Comparison of ENCODE assay signal across 17 mouse cellular contexts in the genomic region with DNA sequence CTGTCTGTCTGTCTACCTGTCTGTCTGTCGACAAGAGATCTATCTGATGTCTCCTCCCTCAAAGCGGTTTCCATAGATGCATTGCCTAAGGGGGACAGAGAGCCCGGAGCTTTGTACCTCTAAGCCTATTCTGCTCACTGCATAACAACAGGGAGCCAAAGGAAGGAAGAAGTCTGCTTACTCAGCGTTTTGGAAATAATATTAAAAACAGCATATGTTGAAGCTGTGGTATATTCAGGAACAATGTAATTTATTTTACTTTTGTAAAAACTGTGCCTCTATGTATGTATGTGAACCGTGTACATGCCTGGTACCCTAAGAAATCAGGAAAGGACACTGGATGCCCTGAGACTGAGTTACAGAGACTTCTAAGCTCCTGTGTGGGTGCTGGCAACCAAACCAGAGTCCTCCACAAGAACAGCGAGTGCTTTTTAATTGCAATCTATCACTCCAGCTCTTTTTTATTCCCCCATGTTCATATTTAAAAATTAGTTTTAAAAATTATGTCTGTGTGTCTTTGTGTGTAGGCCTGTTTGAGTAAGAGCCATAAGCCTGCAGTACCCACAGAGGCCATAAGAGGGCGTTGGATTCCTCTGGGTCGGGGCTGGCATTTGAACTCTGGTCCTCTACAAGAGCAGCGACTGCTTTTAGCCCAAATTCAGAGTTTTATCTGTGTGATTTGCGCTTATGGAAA. TPM values are rescaled to one million over a fixed set of nuclear protein-coding genes. Genes with fewer than 3 reads are reported as not detected.
A peak's percentile ranks its signal among the peaks of the same experiment; 100 is the strongest.
DNase-seq lines count a peak whose midpoint lies in the region; ATAC-seq and TF ChIP-seq lines count a peak whose summit lies in the region.
"Had no signal": no experiment of that assay in that cellular context is flagged by ENCODE, and none has a peak within 500 bp of the region (broad histone marks: within the 10 kb centered on the region; RNA-seq: fewer than 3 reads in every experiment).

No protein-coding gene starts in this region.

- no peaks in the 10 kb centered on the region for H3K36me3 ChIP-seq in midbrain, embryonic 11.5 days (ENCODE audit: control insufficient read depth, insufficient read depth, low read length)
- H3K36me3 ChIP-seq in midbrain, embryonic 14.5 days (ENCODE audit: control insufficient read depth, insufficient read depth, low read length): no peaks in the 10 kb centered on the region
- no peaks in the 10 kb centered on the region for H3K36me3 ChIP-seq in stomach, postnatal 0 days (ENCODE audit: control insufficient read depth, insufficient read depth, low read length)
- H3K36me3 ChIP-seq: embryonic facial prominence, embryonic 10.5 days; forebrain, embryonic 10.5 days; midbrain, embryonic 12.5 days; stomach, embryonic 15.5 days had no signal

- H3K4me1 ChIP-seq in midbrain, embryonic 11.5 days (ENCODE audit: control insufficient read depth, insufficient read depth, low read length): peaks cover 6% of the 10 kb centered on the region; the same call in 1 of the 2 replicates
- peaks cover 8% of the 10 kb centered on the region for H3K4me1 ChIP-seq in midbrain, embryonic 14.5 days (ENCODE audit: control insufficient read depth, insufficient read depth, low read length)
- H3K4me1 ChIP-seq in stomach, postnatal 0 days (replicated peaks; ENCODE audit: control insufficient read depth, insufficient read depth): no peaks in the 10 kb centered on the region
- H3K4me1 ChIP-seq: stomach, embryonic 15.5 days had no signal

- H3K27me3 ChIP-seq in midbrain, embryonic 11.5 days (ENCODE audit: control insufficient read depth, insufficient read depth, low read length): no peaks in the 10 kb centered on the region
- no peaks in the 10 kb centered on the region for H3K27me3 ChIP-seq in midbrain, embryonic 14.5 days (ENCODE audit: control insufficient read depth, insufficient read depth, low read length)
- no peaks in the 10 kb centered on the region for H3K27me3 ChIP-seq in stomach, postnatal 0 days (ENCODE audit: control insufficient read depth, insufficient read depth, low read length)
- H3K27me3 ChIP-seq: midbrain, embryonic 12.5 days; stomach, embryonic 15.5 days had no signal

- ATAC-seq in midbrain, embryonic 11.5 days (ENCODE audit: low FRiP score): no peak
- no peak for ATAC-seq in midbrain, embryonic 14.5 days (ENCODE audit: low FRiP score, low TSS enrichment)
- ATAC-seq in stomach, postnatal 0 days (ENCODE audit: low FRiP score, low TSS enrichment): no peak

- DNase-seq in gastrocnemius, adult 2 months: no peak
- no peak for DNase-seq in gastrocnemius, postnatal 4 days (ENCODE audit: low spot score in 2 of 2)
- DNase-seq in midbrain, embryonic 11.5 days (ENCODE audit: low spot score, missing footprints): peak; percentile 54
- no peak for DNase-seq in midbrain, embryonic 14.5 days
- peak; percentile 24 for DNase-seq in induced T-regulatory cell, adult 2 months (ENCODE audit: low read depth)
- DNase-seq in stomach, postnatal 0 days (ENCODE audit: low spot score): no peak
- DNase-seq in kidney, postnatal 36 days: no peak
- no peak for DNase-seq in cerebellum, adult 11 months
- DNase-seq: adrenal gland, postnatal 25 days; cerebellum, adult 9-11 months; kidney, postnatal 10 days; lung, adult 18-20 months; right cerebral cortex, postnatal 14 days had no signal

- H3K4me2 ChIP-seq in midbrain, embryonic 11.5 days: no peak overlapping the region
- H3K4me2 ChIP-seq in midbrain, embryonic 14.5 days (ENCODE audit: low read length): no peak overlapping the region
- H3K4me2 ChIP-seq in stomach, postnatal 0 days (replicated peaks; ENCODE audit: low read depth): no peak overlapping the region
- H3K4me2 ChIP-seq: midbrain, embryonic 12.5 days; stomach, embryonic 15.5 days had no signal

- H3K9me3 ChIP-seq in midbrain, embryonic 11.5 days (ENCODE audit: control insufficient read depth, low read length): no peaks in the 10 kb centered on the region
- no peaks in the 10 kb centered on the region for H3K9me3 ChIP-seq in midbrain, embryonic 14.5 days (ENCODE audit: control insufficient read depth, low read length)
- H3K9me3 ChIP-seq in stomach, postnatal 0 days (ENCODE audit: control insufficient read depth, low read length): no peaks in the 10 kb centered on the region
- H3K9me3 ChIP-seq: embryonic facial prominence, embryonic 10.5 days; forebrain, embryonic 10.5 days; midbrain, embryonic 12.5 days; stomach, embryonic 15.5 days had no signal

- H3K9ac ChIP-seq in midbrain, embryonic 11.5 days (ENCODE audit: low read length): no peak overlapping the region
- H3K9ac ChIP-seq in midbrain, embryonic 14.5 days (replicated peaks; ENCODE audit: low read length): no peak overlapping the region
- H3K9ac ChIP-seq in stomach, postnatal 0 days (ENCODE audit: low read length): no peak overlapping the region
- H3K9ac ChIP-seq: midbrain, embryonic 12.5 days; stomach, embryonic 15.5 days had no signal

- intact Hi-C loops in gastrocnemius, adult 2 months (cut with DNase I): no loop called here

- no peak overlapping the region for H3K4me3 ChIP-seq in gastrocnemius, adult 2 months
- no peak overlapping the region for H3K4me3 ChIP-seq in midbrain, embryonic 11.5 days (ENCODE audit: low read depth, low read length)
- H3K4me3 ChIP-seq in midbrain, embryonic 14.5 days (replicated peaks; ENCODE audit: low read depth, low read length): no peak overlapping the region
- no peak overlapping the region for H3K4me3 ChIP-seq in stomach, postnatal 0 days (ENCODE audit: low read depth, low read length)
- H3K4me3 ChIP-seq: embryonic facial prominence, embryonic 10.5 days; forebrain, embryonic 10.5 days; midbrain, embryonic 12.5 days; stomach, embryonic 15.5 days had no signal

- WGBS in midbrain, embryonic 11.5 days: 81% methylated on average over 10 of the region's 10 CpGs
- WGBS in midbrain, embryonic 14.5 days: 82% methylated on average over 10 of the region's 10 CpGs
- 82% methylated on average over 10 of the region's 10 CpGs for WGBS in stomach, postnatal 0 days

- no peak overlapping the region for H3K27ac ChIP-seq in gastrocnemius, adult 2 months
- no peak overlapping the region for H3K27ac ChIP-seq in midbrain, embryonic 11.5 days (ENCODE audit: low read depth, low read length)
- no peak overlapping the region for H3K27ac ChIP-seq in midbrain, embryonic 14.5 days (replicated peaks; ENCODE audit: low read depth, low read length)
- H3K27ac ChIP-seq in stomach, postnatal 0 days (replicated peaks): no peak overlapping the region
- H3K27ac ChIP-seq: embryonic facial prominence, embryonic 10.5 days; forebrain, embryonic 10.5 days; midbrain, embryonic 12.5 days; stomach, embryonic 15.5 days had no signal

- no peak for TF ChIP-seq EP300 in stomach, postnatal 0 days (optimal IDR thresholded peaks at IDR 0.05)

- peak; percentile 10; the same call in 1 of the 2 replicates for TF ChIP-seq CTCF in gastrocnemius, adult 2 months (IDR thresholded peaks at IDR 0.05)
- TF ChIP-seq CTCF in stomach, postnatal 0 days (IDR thresholded peaks at IDR 0.05; ENCODE audit: low read depth): peak; percentile 42

RNA-seq across cellular contexts. Expression of a gene that starts 28.7 kb away (rescaled TPM):
- under 1 TPM; 0.56 to 0.81 TPM for total RNA-seq in gastrocnemius, adult 2 months (2021)
- total RNA-seq in gastrocnemius, postnatal 4 days (2021): 1 to 10 TPM; 1.8 to 2.3 TPM
- 21.7 and 24.8 TPM in 2 replicates for polyA plus RNA-seq in midbrain, embryonic 11.5 days (2014; fragmentation: Nextera tagmentation; extraction: Ambion mirVana)
- 5.6 and 12.3 TPM in 2 replicates for polyA plus RNA-seq in midbrain, embryonic 14.5 days (2014; fragmentation: Nextera tagmentation; extraction: Ambion mirVana)
- 2.6 and 3.6 TPM in 2 replicates for polyA plus RNA-seq in stomach, postnatal 0 days (2015; fragmentation: Nextera tagmentation; extraction: Ambion mirVana)

Comparison
In these comparisons a context has a peak if more than half of its experiments do, and no peak if none do; other contexts are left out.
1. DNase-seq: peak in midbrain, embryonic 11.5 days (single experiment) and induced T-regulatory cell, adult 2 months (single experiment); none in gastrocnemius, adult 2 months (single experiment), gastrocnemius, postnatal 4 days (0 of 2), midbrain, embryonic 14.5 days (single experiment), stomach, postnatal 0 days (single experiment), kidney, postnatal 36 days (0 of 2) and cerebellum, adult 11 months (single experiment).